Mouse (Mus musculus) liver, postnatal 0 days (tissue): ENCODE results near the gene Ifrd2.

Experiments
- CTCF ChIP-seq: sonication (generic); IDR thresholded peaks from 2 replicates; pipeline ENCODE4 v1.5.1; 2016; ENCODE audit warnings: antibody characterized with exemption, low read depth
- EP300 ChIP-seq: IDR thresholded peaks from 2 replicates; pipeline ENCODE4 v1.6.1; 2016; ENCODE audit warnings: antibody characterized with exemption, low read depth, mild to moderate bottlenecking

DNA sequence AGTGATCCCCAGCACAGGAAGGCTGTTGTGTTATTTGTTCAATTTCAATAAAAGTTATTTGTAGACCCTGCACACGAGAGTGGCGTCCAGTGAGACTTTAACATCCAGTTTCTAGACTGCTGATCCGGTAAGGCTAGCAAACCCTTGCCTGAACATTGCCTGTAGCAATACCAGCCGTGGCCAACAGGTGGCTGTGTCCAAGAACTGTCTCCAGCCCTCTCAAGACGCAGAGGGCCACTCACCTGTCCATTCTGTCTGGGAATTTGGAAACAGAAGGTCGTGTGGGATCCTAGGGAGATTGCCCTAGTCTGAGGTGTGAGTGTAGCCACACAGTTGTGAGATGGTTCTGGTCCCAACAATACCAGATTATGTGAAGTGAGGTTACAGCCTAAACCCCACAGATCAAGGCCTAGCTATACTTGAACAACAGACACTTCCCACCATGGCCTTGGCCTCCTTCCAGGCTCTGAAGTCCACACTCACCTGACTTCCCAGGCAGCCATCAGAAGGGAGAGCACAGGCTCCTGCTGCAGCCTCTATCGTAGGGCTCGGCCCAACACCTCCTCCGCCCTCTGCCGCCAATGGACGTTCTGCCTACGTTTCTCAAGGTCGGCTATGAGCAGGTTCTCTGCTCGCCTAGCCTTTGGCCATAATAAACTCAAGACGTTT lies 21.3 kb upstream of the Ifrd2 start:
- TF ChIP-seq CTCF: peak; percentile 95
- TF ChIP-seq EP300: no peak
